ENCODE assay signal across 7 mouse cellular contexts in genomic region chr12:55079726-55080600, GRCm38 (mm10). TPM values are rescaled to one million over a fixed set of nuclear protein-coding genes. Genes with fewer than 3 reads are reported as not detected.
DNase-seq lines count a peak whose midpoint lies in the region; ATAC-seq lines count a peak whose summit lies in the region.
"Not testable (repeated sequence)": the region's sequence is repeated elsewhere in the genome, so short reads cannot be mapped to it uniquely, and the experiment has no call there.

TSS of gene 2700097O09Rik (minus strand) at chr12:55080110.
TSS of gene Srp54a (plus strand) at chr12:55080262.

- not testable (repeated sequence) for H3K36me3 ChIP-seq in intestine, embryonic 15.5 days; midbrain, embryonic 10.5 days

- H3K4me3 ChIP-seq in intestine, embryonic 15.5 days (replicated peaks): peak within 1 kb of the TSS; percentile 74
- peak within 1 kb of the TSS; percentile 74 for H3K4me3 ChIP-seq in midbrain, embryonic 10.5 days

- H3K4me1 ChIP-seq in intestine, embryonic 15.5 days (replicated peaks); midbrain, embryonic 10.5 days: not testable (repeated sequence)

- intact Hi-C loops in gastrocnemius, postnatal 36 days (cut with DNase I); left cerebral cortex, postnatal 25 days (cut with DNase I): not testable (repeated sequence)

- H3K4me2 ChIP-seq in intestine, embryonic 15.5 days (replicated peaks): peak within 1 kb of the TSS; percentile 53

- H3K27ac ChIP-seq in intestine, embryonic 15.5 days: peak within 1 kb of the TSS; percentile 93
- H3K27ac ChIP-seq in midbrain, embryonic 10.5 days (replicated peaks): peak within 1 kb of the TSS; percentile 86

- not testable (repeated sequence) for H3K27me3 ChIP-seq in intestine, embryonic 15.5 days (replicated peaks); midbrain, embryonic 10.5 days (ENCODE audit: low read depth, poor library complexity, severe bottlenecking)

- under 1% methylated on average over 60 of the region's 60 CpGs for WGBS in intestine, embryonic 15.5 days
- WGBS in midbrain, embryonic 10.5 days: under 1% methylated on average over 60 of the region's 60 CpGs

- not testable (repeated sequence) for H3K9me3 ChIP-seq in intestine, embryonic 15.5 days; midbrain, embryonic 10.5 days (replicated peaks)

- peak within 1 kb of the TSS; percentile 79 for H3K9ac ChIP-seq in intestine, embryonic 15.5 days

- ATAC-seq in intestine, embryonic 15.5 days: peak; percentile 99

- peak; percentile 91 to 92 for DNase-seq in adrenal gland, adult 18-20 months (ENCODE audit: low spot score in 2 of 2)
- DNase-seq in embryo, embryonic 11 days: peak; percentile 97
- DNase-seq in gastrocnemius, postnatal 36 days: peak; percentile 90 to 92
- DNase-seq in left cerebral cortex, postnatal 25 days (ENCODE audit: low spot score in 2 of 2): peak; percentile 91 to 97
- DNase-seq in midbrain, embryonic 10.5 days (ENCODE audit: low spot score): peak; percentile 97
- peak; percentile 89 for DNase-seq in right cerebral cortex, postnatal 4 days

RNA-seq across cellular contexts. Expression of gene 2700097O09Rik, which starts in this region (rescaled TPM):
- 10 to 100 TPM; 10.7 to 11.1 TPM for total RNA-seq in adrenal gland, adult 18-20 months (2021)
- total RNA-seq in gastrocnemius, postnatal 36 days (2021): 1 to 10 TPM; 6.1 to 8.2 TPM
- polyA plus RNA-seq in intestine, embryonic 15.5 days (2015; fragmentation: Nextera tagmentation; extraction: Ambion mirVana): 30.7 and 31.9 TPM in 2 replicates
- total RNA-seq in left cerebral cortex, postnatal 25 days (2021): 1 to 10 TPM; 8.4 to 9.6 TPM
- polyA plus RNA-seq in midbrain, embryonic 10.5 days (2016; fragmentation: Nextera tagmentation; extraction: Ambion mirVana): 43.9 and 47.0 TPM in 2 replicates

RNA-seq across cellular contexts. Expression of gene Srp54a, which starts in this region (rescaled TPM):
- 100 to 1,000 TPM; 105 to 206 TPM for total RNA-seq in adrenal gland, adult 18-20 months (2021)
- 10 to 100 TPM; 72.8 to 73.3 TPM for total RNA-seq in gastrocnemius, postnatal 36 days (2021)
- polyA plus RNA-seq in intestine, embryonic 15.5 days (2015; fragmentation: Nextera tagmentation; extraction: Ambion mirVana): 157 and 171 TPM in 2 replicates
- 10 to 100 TPM; 91.1 to 95.7 TPM for total RNA-seq in left cerebral cortex, postnatal 25 days (2021)
- polyA plus RNA-seq in midbrain, embryonic 10.5 days (2016; fragmentation: Nextera tagmentation; extraction: Ambion mirVana): 141 and 156 TPM in 2 replicates

Comparison
In these comparisons a context has a peak if more than half of its experiments do, and no peak if none do; other contexts are left out.
1. Peak in every context shown above with its lines: DNase-seq, ATAC-seq, H3K4me3 ChIP-seq and H3K27ac ChIP-seq.